Mouse (Mus musculus) intestine, postnatal 0 days (tissue): Measurements from ENCODE around the gene 1110004F10Rik. TPM values are rescaled to one million over a fixed set of nuclear protein-coding genes. Genes with fewer than 3 reads are reported as not detected.

ENCODE experiments used
- ATAC-seq: fragments of 200-750 bp; cut with Nextera tagmentation; 2 replicates; pipeline ENCODE4 v1.8.0; 2017; ENCODE audit warnings: mild to moderate bottlenecking, moderate TSS enrichment, moderate library complexity
- H3K27ac ChIP-seq: fragments of 300-500 bp; sonication (generic); 2 replicates; pipeline ENCODE4 v1.5.1; 2014; ENCODE audit warnings: mild to moderate bottlenecking, low read depth, low read length, moderate library complexity
- H3K27me3 ChIP-seq: fragments of 300-500 bp; sonication (generic); replicated peaks from 2 replicates; pipeline ENCODE4 v1.6.1; 2014; ENCODE audit warnings: low read length, mixed read lengths; ENCODE audit not compliant: control insufficient read depth, insufficient read depth
- H3K36me3 ChIP-seq: fragments of 300-500 bp; sonication (generic); 2 replicates; pipeline ENCODE4 v1.6.1; 2014; ENCODE audit warnings: mild to moderate bottlenecking, moderate library complexity; ENCODE audit not compliant: control insufficient read depth, insufficient read depth
- H3K4me1 ChIP-seq: fragments of 300-500 bp; sonication (generic); replicated peaks from 2 replicates; pipeline ENCODE4 v1.6.1; 2014; ENCODE audit warnings: antibody characterized with exemption, low read length, mixed read lengths; ENCODE audit not compliant: control insufficient read depth, insufficient read depth
- H3K4me2 ChIP-seq: fragments of 300-500 bp; sonication (generic); replicated peaks from 2 replicates; pipeline ENCODE4 v1.6.1; 2014; ENCODE audit warnings: low read depth, mild to moderate bottlenecking, moderate library complexity
- H3K4me3 ChIP-seq: fragments of 300-500 bp; sonication (generic); 2 replicates; pipeline ENCODE4 v1.5.1; 2014; ENCODE audit warnings: low read depth, low read length
- H3K9ac ChIP-seq: fragments of 300-500 bp; sonication (generic); 2 replicates; pipeline ENCODE4 v1.6.1; 2014; ENCODE audit warnings: mild to moderate bottlenecking, low read depth, low read length
- H3K9me3 ChIP-seq: fragments of 300-500 bp; sonication (generic); 2 replicates; pipeline ENCODE4 v1.6.1; 2016; ENCODE audit warnings: mixed run types; ENCODE audit not compliant: control insufficient read depth
- CTCF ChIP-seq: sonication (generic); IDR thresholded peaks from 2 replicates; pipeline ENCODE4 v1.5.1; 2016; ENCODE audit warnings: low read depth, mild to moderate bottlenecking, control low read depth, antibody characterized with exemption, moderate library complexity
- WGBS: fragments of 180-500 bp; shearing (Covaris S2); extraction: QIAGEN DNeasy Blood & Tissue Kit; methylation state at CpG from one replicate; pipeline ENCODE4 v1.1.7; 2014; 5-methylcytosine and 5-hydroxymethylcytosine counted together
- polyA plus RNA-seq: library from polyadenylated mRNA; unstranded; fragments of >200 nt; fragmentation: Nextera tagmentation; extraction: Ambion mirVana; gene quantifications from 2 replicates; pipeline ENCODE4 v1.2.1, GENCODE M21; 2015

1110004F10Rik gene
- polyA plus RNA-seq, 1 experiment from 2014 or later = 117 TPM

DNA sequence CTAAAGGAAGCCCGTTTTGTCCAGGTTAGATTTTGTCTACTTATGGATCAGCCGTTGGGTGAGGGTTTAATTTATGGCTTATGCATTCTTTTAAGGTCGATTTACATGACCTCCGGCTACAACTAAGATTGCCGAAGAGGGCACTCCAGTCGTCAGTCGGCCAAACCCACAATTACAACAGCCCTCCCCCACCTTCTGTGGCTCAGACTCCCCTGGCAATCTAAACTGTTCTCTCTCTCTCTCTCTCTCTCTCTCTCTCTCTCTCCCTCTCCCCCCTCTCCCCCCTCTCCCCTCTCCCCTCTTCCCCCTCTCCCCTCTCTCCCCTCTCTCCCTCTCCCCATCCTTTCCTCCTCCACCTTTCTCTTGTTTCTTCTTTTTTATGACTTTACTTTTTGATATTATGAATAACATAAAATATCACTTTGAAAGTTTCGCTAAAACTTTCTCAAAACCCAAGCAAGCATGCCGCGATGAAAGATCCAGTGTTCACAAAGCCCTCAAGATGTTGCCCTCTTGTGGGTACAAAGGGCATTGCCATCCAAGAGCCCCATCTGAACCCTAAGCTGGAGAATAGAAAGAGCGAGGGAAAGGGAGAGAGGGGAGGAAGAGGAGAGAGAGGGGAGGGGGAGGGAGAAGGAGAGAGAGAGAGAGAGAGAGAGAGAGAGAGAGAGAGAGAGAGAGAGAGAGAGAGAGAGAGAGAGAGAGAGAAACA, 6.4 kb upstream of the 1110004F10Rik start:
- Histone ChIP-seq H3K27me3 (peaks cover 51% of the 10 kb centered on the region), H3K4me3 (peak overlapping the region; percentile 70), H3K36me3 (no peaks in the 10 kb centered on the region), H3K27ac (0 out of 2 replicates have a peak overlapping the region, but pooled peaks have one; percentile 35), H3K9me3 (no peaks in the 10 kb centered on the region), H3K4me2 (peak overlapping the region; percentile 99), H3K4me1 (peaks cover 4% of the 10 kb centered on the region; the same call in 1 of the 2 replicates), H3K9ac (peak overlapping the region; percentile 54)
- no peak for ATAC-seq
- under 1% methylated on average over 11 of the region's 11 CpGs for WGBS
- peak; percentile 85 for TF ChIP-seq CTCF

- peaks cover 4% of the 10 kb centered on the region; the same call in 1 of the 2 replicates for H3K4me1 ChIP-seq
- no peaks in the 10 kb centered on the region for H3K9me3 ChIP-seq
- peak overlapping the region; percentile 70 for H3K4me3 ChIP-seq
- ATAC-seq = peak; percentile 23; the same call in 1 of the 2 replicates
- H3K27me3 ChIP-seq = peaks cover 54% of the 10 kb centered on the region
- WGBS = under 1% methylated on average over 52 of the region's 54 CpGs
- H3K27ac ChIP-seq = no peak overlapping the region
- peak overlapping the region; percentile 99 for H3K4me2 ChIP-seq
- H3K9ac ChIP-seq = peak overlapping the region; percentile 13
- no peaks in the 10 kb centered on the region for H3K36me3 ChIP-seq
- TF ChIP-seq CTCF = no peak
Measured at GRCm38 (mm10) chr7:116033371-116034241, 5.6 kb upstream of the 1110004F10Rik start.

DNA sequence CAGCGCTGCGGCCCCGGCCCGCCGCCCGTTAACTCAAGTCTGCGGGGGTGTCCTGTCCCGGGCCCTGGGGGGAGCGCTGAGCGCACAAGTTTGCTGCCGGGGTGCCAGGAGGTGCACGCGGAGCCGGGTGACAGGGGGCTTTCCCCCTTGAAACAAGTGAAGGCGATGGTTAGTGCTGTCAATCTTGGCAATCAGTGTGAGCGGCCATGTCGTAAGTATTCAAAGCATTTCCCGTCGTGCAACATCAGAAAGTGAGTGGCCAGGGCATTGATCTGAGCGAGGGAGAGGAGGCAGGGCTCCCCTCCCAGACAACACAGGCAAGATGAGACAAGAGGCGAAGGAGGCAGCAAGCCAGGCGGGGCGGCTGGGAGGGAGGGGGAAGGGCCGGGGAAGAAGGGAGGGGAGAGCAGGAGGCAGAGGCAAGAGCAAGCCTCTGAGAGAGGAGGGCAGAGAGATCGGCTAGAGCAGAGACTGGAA, 4.9 kb upstream of the 1110004F10Rik start:
- no peak for TF ChIP-seq CTCF
- H3K9me3 ChIP-seq = no peaks in the 10 kb centered on the region
- under 1% methylated on average over 25 of the region's 25 CpGs for WGBS
- peak overlapping the region; percentile 70 for H3K4me3 ChIP-seq
- H3K4me1 ChIP-seq = peaks cover 4% of the 10 kb centered on the region
- peak overlapping the region; percentile 99 for H3K4me2 ChIP-seq
- no peaks in the 10 kb centered on the region for H3K36me3 ChIP-seq
- peaks cover 60% of the 10 kb centered on the region for H3K27me3 ChIP-seq
- H3K9ac ChIP-seq = peak overlapping the region; percentile 13; the same call in 1 of the 2 replicates
- no peak overlapping the region for H3K27ac ChIP-seq
- no peak for ATAC-seq

DNA sequence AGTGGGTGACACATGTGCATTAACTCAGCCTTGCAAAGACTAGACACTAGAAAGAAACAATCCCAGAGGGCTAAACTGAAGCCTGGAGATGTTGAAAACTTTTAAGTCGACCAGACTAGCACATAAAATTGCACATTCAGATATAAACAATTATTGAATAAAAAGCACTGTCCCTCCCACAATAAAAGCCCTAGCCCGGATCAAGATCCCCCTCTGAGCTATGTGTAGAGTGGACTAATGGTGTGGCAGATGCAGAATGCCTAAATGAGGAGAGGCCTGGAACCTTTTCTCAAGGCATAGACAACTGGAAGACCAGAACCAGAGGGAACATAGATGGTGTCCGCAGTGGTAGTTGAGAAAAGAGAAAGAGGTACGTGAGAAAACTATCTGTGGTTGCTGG, 3.7 kb upstream of the 1110004F10Rik start:
- no peaks in the 10 kb centered on the region for H3K9me3 ChIP-seq
- no peak for TF ChIP-seq CTCF
- ATAC-seq = no peak
- WGBS = 79% methylated on average over 4 of the region's 4 CpGs
- peaks cover 8% of the 10 kb centered on the region for H3K4me1 ChIP-seq
- H3K27ac ChIP-seq = no peak overlapping the region
- no peak overlapping the region for H3K4me3 ChIP-seq
- H3K36me3 ChIP-seq = no peaks in the 10 kb centered on the region
- H3K27me3 ChIP-seq = peaks cover 55% of the 10 kb centered on the region
- H3K4me2 ChIP-seq = no peak overlapping the region
- H3K9ac ChIP-seq = no peak overlapping the region

DNA sequence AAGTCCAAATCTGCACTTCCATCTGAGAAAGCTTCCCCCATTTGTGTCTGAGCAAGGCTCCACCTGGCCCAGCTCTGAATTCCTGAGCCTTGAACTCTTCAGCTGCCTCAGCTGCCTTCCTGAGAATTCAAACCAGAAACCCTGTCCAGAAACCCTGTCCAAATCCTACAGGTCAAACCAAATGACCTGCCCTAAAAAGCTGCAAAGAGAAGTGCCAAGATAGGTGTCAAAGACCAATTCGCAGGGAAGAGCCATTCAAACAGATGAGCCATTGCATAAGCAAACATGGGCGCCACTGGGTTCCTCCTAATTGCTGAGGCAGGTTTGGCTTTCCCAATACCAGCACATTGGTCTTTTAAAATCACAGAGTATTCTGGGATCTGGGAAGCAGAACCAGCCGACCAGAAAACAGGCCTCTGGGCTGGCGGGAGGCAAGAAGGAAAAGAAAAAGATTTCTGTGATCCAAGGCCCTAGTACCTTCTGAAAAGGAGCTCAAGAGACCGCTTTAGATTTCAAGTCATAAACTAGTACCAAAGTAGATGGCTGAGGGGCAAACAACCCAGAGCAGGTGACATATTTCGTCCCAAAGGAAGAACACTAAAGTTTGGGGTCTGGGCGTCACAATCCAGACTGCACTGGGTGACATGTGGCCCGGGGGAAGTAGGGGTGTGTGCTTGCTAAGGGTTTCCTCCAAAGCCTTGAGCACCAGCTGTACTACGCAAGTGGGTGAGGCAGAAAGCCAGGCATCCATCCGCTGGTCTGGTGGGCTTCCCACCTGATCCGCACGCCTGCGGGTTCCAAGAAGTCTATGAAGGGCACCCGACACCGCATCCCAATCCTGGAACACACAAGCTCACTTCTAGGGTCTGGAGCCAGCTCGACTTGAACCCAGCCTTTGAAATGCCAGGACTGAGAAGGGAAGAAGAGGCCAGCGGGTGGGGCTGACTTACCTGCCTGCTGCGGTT, 2.3 kb upstream of the 1110004F10Rik start:
- Histone ChIP-seq H3K9me3 (no peaks in the 10 kb centered on the region), H3K27ac (no peak overlapping the region), H3K9ac (no peak overlapping the region), H3K4me1 (peaks cover 8% of the 10 kb centered on the region), H3K4me3 (no peak overlapping the region), H3K36me3 (no peaks in the 10 kb centered on the region), H3K27me3 (peaks cover 47% of the 10 kb centered on the region), H3K4me2 (no peak overlapping the region)
- 54% methylated on average over 18 of the region's 18 CpGs for WGBS
- no peak for TF ChIP-seq CTCF
- ATAC-seq = no peak
